Mouse (Mus musculus) ovary, postnatal 10 days (tissue): ENCODE data around the gene Gm12216.

ENCODE experiments used
- DNase-seq: peaks from one replicate; pipeline ENCODE4 v3.0.0; 2022; ENCODE audit warnings: low spot score

Gene Gm12216

DNA sequence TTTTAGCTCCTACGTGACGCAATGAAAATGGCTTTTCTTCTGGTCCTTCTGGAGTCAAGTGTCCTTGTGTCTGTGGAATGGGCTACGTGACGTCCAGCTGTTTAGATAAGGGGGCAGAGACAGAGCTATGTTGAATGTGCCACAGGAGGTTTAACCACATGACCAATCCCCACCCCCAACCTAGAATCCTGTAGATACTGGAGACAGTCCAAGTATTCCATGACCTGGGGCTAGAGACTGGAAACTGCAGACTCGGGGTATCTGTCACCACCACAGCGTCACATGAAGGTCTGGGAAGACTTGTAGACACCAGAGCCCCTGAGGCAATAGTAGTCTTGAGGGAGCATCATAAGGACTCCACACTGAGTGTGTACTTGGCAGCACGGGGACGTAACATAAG, 63.2 kb downstream of the Gm12216 start:
- no peak for DNase-seq

DNA sequence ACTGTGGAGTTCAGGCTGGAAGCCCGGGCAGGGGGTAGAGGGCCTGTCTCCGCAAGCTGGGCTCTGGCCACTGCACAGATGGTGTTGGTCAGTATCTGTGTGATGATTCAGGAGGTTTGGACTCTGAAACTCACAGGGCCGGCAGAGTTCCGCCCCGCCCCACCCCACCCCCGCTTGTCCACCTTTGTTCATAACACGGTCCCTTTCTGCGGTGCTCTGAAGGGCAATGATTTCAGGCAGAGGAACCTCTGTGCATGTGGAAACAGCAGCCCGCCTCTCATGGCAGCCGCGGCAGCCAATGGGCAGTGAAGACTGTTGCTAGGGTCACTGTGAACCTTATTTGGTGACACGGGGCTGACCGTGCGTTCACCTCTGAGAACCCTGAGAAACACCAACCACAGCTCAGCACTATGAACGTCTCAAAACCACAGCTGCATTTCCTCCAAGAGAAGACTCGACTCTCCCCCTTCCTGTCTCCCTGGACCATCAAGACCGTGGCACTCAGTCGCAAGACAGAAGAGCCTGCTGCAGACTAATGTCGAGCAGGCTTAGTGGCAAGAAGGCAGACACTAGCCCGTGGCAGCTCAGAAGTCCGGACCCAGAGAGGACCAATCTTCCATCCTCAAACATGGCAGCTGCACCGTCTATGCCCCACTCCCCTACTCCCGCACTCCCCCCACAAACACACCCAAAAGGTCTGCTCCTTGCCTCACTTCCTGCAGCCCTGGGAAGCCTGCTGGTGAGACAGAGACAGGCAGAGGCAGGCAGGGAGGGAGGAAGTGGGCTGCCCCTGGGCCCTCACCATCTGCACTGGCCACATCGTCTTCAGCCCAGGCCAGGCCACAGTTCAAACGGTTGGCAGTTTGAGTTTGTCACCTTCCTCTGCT, 64.1 kb downstream of the Gm12216 start:
- DNase-seq, result no peak

DNA sequence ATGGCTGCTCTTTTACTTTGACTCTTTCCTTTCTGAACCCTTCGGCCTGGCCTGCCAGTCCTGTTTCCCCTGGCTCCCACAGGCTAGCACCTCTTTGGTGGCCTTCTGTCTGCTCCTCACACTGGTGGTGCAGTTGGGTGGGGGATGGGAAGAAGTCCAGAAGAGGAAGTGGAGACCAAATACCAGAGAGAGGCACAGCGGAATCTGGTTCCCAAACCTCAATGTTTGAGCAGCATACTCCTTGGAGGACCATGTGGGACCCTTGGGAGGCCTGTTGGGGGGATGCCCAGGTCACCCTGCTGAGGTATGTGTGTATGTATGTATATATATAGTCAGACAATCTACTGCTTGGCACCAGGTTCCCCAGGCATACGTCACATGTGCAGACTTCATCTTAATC, 65.0 kb downstream of the Gm12216 start:
- no peak for DNase-seq

DNA sequence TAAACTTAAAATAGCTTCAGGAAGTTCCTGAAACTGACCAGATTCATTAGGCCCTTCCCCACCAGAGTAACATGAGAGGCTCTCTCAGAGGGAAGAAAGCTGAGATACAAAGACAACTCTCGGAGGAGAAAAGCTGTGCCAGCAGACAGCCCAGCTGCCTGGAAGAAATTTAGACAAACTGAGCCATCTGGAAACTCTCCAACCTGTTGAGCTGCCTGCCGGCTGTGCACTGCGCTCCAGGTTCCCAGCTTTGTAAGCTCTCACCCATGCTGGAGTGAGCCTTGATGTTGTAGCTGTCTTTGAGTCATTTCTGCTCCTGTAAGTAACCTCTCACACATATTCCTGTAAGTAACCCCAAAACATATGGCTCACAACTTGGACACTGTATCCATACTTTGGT, 66.1 kb downstream of the Gm12216 start:
- DNase-seq, result no peak

DNA sequence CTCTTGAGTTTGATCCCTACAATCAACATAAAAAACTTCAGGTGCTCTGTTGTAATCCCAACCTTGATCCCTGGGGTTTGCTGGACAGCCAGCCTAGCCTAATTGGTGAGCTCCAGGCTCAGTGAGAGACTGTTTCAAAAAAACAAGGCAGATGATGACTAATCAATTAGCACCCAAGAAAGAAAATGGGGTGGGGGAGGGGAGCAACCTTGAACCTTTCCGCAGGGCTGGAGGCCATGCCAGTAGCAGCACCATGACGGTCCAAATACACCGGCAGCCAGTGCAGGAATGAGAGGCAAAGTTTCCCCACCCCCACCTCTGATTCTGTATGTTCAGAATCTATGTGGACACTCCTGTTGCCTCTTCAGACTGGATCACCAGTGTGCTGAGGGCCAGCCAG, 69.8 kb downstream of the Gm12216 start:
- no peak for DNase-seq

DNA sequence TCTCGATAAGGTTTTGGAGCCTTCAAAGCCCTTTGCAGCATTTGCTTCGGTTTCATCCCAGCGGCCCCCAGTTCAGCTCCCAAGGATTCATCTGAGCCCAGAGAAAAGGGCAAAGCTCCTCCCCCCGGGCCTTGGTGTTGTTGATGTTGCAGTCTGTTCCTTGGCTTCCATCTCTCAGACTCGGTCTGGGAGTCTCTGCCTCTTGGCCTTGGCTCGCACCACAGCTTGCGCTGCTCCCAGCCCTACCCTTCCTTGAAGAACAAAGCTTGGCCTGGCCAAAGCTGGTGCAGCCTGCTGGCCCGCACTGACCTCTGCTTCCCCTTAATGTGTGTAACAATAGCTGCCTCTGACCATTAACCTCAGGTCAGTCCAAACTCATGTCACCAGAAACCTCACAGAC, 70.9 kb downstream of the Gm12216 start:
- no peak for DNase-seq

DNA sequence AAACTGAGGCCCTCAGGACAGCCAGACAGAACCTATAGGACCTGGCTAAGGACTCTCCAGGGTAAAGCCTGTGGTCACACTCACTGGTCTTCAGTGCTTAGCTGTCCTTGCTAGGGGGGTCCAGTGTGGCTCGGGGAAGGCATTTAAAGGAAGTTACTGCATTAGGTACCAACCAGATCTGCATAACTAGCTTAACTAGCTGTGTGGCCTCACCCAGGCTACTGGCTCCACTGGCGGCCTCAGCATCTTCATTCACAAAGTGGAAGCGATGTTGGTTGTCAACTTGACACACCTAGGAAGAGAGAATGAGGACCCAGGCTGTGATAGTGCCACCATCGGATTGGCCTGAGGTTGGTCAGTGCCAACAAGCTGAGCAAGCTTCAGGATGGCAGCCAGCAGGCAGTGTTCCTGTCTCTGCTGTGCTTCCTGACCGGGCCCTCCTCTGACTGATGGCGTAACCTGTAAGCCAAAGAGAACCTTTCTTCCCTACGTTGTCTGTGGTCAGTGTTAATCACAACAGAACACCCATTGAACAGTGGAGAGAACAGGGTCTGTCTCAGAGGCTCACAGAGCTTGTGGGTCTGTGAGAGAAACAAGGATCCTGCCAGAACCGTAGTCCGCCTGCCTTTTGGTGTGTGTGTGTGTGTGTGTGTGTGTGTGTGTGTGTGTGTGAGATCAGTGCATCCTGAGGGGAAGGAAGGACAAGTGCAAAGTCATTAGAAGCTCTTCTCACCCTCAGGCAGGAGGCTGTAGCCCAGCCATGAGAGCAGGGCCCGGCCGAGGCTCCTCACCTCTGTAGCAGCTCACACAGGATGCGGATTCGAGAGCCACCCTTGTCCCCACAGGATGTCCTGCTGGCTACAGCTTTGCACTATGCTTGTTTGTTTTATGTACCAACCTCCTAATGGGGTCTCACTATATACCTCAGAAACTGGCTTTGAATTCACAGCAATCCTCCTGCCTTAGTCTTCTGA, 72.7 kb downstream of the Gm12216 start:
- DNase-seq, result no peak

DNA sequence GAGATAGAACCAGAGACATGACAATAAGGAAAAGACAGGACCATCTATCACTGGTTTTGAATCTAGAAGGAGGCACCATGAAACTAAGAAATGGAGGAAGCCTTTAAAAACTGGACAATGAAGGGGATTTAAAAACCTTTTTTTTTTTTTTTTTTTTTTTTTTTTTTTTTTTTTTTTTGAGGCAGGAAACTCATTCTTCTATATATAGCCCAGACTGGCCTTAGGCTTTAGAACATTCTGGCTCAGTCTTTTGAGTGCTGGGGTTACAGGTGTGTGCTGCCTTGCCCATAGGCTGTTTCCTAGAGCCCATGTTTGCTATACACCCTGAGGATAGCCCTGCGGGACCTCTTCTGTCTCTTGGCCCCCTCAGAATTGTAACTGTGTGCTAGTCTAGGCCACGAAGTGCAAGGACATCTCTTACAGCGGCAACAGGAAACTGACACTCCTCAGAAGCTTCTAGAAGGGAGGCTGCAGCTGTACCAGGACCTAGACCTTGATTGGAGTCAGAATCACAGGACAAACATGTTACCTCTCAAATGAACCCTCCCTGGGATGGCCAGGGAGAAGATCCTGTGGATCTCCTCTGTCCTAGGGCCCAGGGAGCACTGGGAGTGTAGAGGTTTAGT, 73.6 kb downstream of the Gm12216 start:
- DNase-seq, result no peak

DNA sequence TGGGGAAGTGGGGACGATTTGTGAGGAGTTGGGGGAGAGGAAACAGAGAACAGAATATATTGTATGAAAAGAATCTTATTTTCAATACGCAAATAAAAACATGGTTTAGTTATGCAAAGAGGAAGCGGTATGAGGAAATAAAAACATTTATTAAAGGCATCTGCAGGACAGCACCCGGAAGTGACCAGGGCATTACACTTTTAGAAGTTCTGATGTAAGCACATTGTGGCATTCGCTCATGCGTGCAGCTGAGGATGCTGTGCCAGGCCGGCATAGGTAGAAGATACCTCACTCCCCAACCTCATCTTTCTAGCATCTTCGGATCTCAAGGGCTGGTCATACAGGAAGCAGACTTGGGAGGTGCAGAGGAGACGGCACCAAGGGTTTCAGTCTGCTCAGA, 75.8 kb downstream of the Gm12216 start:
- DNase-seq, result no peak

DNA sequence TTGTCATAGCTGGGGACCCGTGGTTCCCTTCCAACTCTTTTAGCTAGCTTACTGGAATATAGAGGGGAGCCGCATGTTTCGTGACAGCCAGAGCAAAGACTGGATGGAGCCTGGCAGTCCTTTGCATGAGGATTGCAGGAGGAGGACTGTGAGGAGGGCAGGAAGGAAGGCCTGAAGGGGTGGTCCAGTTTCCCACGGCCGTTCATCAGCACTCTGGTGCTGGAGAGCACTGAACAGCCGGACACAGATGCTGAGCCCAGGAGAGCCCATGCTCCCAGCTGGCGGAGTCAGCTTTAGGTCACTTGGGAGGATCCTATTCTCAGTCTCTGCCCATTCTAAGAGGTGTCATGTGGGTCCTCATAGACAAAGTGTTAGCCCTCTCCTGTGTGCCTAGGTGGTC, 77.1 kb downstream of the Gm12216 start:
- no peak for DNase-seq

DNA sequence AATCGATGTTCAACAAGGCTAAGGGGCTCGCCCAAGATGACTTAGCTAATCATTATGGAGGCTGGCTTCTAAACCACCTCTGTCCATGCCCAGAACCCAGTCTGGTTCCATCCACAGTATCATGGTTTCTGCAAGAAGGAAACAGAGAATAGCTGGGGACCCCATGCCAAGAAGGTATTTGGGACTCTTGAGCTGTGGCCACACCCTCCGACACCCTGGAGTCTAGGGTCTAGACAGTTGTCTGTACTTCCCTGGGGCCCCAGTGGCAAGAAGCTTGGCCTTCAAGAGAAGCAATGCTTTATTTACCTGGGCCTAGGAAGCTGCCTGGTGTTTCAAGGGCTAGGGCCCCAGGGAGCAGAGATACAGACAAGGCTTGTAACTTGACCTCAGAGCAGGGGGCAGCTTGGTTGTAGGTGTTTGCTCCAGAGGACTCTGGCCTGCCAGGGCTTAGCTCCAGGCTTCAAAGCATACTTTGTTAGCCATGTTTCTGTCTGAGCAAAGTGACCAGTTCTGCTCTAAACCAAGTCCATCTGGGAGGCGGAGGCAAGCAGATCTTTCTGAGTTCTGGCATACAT, 77.8 kb downstream of the Gm12216 start:
- DNase-seq, result no peak

DNA sequence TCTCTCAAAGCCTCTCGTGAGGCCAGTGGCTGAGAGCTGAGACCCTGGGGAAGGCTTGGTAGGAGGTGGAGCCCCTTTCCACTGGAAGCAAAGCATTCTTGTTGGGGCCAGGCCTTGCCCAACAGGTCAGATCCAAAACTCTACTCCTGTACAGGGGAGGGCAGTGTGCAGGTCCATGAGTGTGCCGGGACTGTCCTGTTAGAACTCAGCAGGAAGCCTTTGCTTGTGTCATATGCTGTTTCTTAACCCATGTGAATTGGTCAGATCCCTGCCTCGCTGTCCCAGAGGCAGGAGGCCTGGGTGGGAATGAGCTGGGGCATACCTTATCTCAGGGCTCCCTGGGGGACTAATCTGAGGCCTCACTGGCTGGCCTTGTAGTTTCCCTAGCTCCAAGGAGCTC, 78.8 kb downstream of the Gm12216 start:
- DNase-seq, result no peak

DNA sequence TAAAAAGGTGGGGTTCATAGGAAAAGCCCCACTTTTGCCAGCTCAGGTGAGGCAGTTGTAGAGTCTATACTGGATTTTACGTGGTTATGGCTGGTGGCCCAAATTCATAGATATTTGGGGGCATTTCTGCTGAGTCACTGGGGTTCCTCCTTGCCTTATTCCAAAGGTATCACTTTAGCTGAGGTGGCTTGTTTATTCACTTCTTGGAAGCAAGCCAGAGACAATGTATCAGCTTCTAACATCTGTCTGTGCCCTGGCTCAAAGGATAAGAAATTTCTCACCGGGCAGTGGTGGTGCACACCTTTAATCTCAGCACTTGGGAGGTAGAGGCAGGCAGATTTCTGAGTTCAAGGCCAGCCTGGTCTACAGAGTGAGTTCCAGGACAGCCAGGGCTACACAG, 79.2 kb downstream of the Gm12216 start:
- no peak for DNase-seq

DNA sequence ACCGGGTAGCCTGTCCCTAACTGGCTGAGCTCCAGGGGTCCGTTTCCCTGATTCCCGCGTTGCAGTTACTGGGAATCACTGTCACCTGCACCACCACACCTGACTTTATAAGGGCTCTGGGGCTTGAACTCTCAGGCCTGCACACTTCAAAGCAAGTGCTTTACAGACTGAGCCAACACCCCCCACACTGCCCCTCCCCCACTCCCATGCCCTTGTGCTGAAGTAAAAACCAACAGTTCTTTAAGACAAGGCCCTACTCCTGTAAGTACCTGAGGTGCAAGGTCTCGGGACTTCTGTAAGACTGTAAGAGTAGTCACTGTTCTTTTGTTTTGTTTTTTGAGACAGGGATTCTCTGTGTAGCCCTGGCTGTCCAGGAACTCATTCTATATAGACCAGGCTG, 80.6 kb downstream of the Gm12216 start:
- DNase-seq, result no peak

DNA sequence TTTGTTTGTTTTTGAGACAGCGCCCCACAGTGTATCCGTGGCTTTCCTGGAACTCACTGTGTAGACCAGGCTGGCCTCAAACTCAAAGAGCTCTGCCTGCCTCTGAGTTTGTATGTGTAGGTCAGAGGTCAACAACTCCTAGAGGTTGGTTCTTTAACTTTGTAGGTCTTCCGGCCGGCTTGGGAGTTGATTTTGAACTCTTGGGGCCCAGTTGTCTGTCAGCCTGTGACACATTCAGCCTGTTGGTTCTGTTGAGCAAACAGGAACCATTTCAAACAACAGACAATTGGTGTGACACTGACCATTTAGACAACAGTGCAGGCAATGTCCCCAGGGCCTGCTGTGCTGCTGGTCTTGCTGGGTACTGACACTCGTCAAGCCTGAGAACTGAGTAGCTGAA, 81.3 kb downstream of the Gm12216 start:
- no peak for DNase-seq

DNA sequence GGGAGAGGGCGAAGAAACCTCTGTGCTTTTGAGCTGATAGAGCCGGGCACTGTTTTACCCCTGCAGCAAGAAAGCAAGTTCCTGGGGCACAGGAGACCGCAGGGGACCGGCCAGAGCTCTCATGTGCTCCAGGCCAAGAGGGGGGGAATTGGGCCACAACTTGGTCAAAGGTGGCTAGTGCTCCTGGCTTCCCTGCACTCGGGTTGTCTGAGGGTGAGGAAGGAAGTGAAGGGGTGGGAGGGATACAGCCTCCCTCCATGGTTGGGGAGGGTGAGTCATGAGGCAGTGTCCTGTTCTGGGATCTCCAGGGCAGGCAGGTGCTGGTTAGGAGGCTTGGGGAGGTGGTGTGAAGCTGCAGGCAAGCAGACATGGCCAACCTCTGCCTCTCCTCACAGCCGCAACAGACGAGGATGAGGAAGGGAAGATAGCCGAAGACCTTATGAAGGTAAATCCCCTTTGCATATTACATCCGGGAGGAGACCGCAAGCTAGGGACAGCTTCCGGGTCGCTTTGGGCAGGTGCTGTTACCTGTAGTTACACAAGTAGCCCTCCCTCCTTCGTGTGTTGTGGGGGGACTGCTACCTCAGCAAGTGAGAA, 84.3 kb downstream of the Gm12216 start:
- no peak for DNase-seq

DNA sequence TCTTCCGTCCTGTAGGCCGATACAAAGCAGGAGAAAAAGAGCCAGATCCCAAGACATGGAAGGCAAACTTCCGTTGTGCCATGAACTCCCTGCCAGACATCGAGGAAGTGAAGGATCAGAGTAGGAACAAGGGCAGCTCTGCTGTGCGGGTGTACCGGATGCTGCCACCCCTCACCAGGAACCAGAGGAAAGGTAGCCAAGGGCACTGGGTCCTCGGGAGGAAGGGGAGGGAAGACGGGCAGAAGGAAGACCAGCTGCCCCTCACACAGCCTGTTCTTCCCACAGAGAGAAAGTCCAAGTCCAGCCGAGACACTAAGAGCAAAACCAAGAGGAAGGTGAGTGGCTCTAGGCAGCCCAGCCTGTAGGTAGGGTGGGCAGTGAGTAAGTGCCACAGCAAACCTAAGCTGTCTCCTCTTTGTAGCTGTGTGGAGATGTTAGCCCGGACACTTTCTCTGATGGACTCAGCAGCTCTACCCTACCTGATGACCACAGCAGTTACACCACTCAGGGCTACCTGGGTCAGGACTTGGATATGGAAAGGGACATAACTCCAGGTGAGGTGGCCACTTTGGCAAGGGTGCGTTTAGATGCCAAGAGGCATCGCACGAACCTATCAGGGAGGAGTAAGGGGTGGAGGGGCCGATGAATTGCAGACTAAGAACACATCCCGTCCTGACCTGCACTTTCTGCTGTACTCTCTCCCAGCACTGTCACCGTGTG, 85.3 kb downstream of the Gm12216 start:
- no peak for DNase-seq

DNA sequence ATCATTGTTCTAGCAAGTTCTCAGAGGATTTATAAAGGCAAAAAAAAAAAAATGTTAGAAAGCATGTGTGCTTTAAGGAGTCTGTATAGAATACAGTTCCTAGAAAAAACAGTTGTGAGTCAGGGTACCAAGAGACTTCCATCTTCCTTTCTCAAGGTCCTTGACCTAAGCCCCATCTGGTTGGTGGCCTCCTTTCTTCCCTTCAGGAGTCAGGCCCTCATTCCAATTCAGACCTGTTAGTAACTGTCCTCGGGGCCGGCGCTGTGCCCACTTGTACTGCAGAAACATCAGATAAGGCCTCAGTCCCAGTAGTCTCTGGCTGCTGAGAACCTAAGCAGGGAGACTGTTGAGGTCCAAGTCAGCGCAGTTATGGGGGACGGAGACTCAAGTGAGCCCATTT, 86.0 kb downstream of the Gm12216 start, which contains the start of gene Gm17334:
Gene Gm17334, minus strand, starts transcription at position 101 of the 400 bp plus-strand sequence.
- no peak for DNase-seq

DNA sequence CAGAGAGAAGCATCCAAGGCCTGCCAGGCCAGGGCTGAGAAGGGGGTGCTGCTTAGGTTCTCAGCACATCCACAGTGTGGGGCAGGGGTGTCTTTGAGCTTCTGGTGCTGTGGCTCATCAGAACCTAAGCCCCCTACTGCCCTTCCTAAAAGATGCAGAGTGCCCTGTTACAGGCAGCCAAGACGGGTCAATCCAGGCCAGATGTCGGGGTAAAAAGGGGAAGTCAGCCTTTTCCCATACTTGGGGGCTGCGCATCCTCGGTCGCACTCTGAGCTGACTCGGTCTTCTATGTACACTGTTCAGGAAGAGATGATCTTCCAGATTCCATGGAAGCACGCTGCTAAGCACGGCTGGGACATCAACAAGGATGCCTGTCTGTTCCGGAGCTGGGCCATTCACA, 86.5 kb downstream of the Gm12216 start:
- no peak for DNase-seq

DNA sequence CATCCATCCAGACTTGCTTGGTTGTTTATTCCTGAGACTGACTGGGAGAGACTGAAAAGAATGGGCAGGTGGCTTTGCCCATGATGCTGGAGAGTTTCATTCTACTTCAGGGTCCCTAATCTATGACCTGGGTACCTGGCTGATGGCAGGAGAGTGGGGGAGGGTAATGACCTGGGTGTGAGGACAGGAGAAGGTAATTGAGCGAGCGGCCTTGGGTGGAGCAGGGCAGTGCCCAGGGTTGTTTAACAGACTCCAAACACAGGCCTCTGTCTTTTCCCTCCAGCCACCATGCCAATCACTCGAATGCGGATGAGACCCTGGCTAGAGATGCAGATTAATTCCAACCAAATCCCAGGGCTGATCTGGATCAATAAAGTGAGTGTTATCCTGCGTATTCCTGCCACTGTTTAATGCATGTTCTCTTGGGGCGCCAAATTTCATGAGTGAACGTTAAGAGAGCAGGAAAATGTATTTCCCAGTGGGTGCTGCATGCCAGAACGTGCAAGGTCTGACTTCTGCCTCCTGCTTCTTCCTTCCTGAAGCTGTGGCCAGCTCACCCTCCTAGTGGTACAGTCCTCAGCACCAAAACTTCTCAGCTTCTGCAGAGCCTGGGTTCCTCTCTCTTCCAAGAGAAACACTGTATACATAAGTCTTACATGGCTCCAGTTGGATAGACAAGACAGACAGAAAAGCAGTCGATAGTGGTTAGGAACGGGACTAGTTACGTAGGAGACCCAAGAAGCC, 87.9 kb downstream of the Gm12216 start:
- DNase-seq, result no peak
